Mouse (Mus musculus): Measurements from ENCODE around the gene Exosc5.

Exosc5 gene

GRCm38 (mm10) chr7:25702350-25702749 is 43.4 kb downstream of the Exosc5 start:
- in situ Hi-C loops (cut with MboI, MseI) = loop anchor here (5.0 to 25.0 kb wide), 3 partner anchors 35 to 1485 kb away; partner anchors contain the start of genes BC024978 (in 1 of the 2), Gm21983 (in 1 of the 2), Mia (in 1 of the 2) and Rab4b (in 1 of the 2)

GRCm38 (mm10) chr7:25703793-25704494 is 45.0 kb downstream of the Exosc5 start:
- in situ Hi-C loops (cut with MboI, MseI) = loop anchor here (5.0 to 25.0 kb wide), 3 partner anchors 33 to 1483 kb away; partner anchors contain the start of genes BC024978 (in 1 of the 2), Gm21983 (in 1 of the 2), Mia (in 1 of the 2) and Rab4b (in 1 of the 2)

DNA sequence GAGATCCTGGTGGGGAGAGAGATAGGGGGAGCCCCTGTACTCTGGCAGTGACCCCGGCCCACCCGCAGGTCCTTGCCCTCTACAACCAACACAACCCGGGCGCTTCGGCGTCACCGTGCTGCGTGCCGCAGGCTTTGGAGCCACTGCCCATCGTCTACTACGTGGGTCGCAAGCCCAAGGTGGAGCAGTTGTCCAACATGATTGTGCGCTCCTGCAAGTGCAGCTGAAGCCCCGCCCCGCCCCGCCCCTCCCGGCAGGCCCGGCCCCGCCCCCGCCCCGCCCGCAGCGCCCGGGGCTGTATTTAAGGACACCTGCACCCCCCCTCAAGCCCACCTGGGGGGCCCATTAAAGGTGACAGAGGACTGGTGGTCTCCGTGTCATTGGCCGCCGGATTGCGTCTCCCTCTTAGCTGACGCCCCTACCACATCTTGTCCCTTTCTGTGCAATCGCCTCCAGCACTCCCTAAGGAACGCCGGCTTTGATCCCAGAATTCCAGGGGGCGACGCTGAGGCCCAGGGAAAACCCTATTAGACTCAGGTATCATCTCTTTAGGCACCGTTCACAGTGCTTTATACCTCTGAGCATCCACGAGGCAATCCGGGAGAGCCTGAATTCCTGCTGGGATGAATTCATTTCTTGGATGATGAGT is 45.9 kb downstream of the Exosc5 start:
- in situ Hi-C loops (cut with MboI, MseI) = loop anchor here (5.0 to 25.0 kb wide), 3 partner anchors 32 to 1482 kb away; partner anchors contain the start of genes BC024978 (in 1 of the 2), Gm21983 (in 1 of the 2), Mia (in 1 of the 2) and Rab4b (in 1 of the 2)

- in situ Hi-C loops (cut with MboI, MseI) = loop anchor here in 1 of 2 experiments (25.0 kb wide), 1 partner anchor 1481 kb away; the partner anchor contains the start of genes BC024978, Gm21983, Mia and Rab4b
Observed at GRCm38 (mm10) chr7:25705801-25706251, 46.9 kb downstream of the Exosc5 start.

- in situ Hi-C loops (cut with MboI, MseI) = loop anchor here in 1 of 2 experiments (25.0 kb wide), 1 partner anchor 1481 kb away; the partner anchor contains the start of genes BC024978, Gm21983, Mia and Rab4b
Observed at GRCm38 (mm10) chr7:25706578-25707170, 47.7 kb downstream of the Exosc5 start.

- in situ Hi-C loops (cut with MboI, MseI) = loop anchor here in 1 of 2 experiments (25.0 kb wide), 1 partner anchor 1480 kb away; the partner anchor contains the start of genes BC024978, Gm21983, Mia and Rab4b
Observed at GRCm38 (mm10) chr7:25707581-25708292, 48.8 kb downstream of the Exosc5 start.

GRCm38 (mm10) chr7:25709961-25710360 is 51.0 kb downstream of the Exosc5 start:
- in situ Hi-C loops (cut with MboI, MseI) = loop anchor here in 1 of 2 experiments (25.0 kb wide), 1 partner anchor 1477 kb away; the partner anchor contains the start of genes BC024978, Gm21983, Mia and Rab4b

DNA sequence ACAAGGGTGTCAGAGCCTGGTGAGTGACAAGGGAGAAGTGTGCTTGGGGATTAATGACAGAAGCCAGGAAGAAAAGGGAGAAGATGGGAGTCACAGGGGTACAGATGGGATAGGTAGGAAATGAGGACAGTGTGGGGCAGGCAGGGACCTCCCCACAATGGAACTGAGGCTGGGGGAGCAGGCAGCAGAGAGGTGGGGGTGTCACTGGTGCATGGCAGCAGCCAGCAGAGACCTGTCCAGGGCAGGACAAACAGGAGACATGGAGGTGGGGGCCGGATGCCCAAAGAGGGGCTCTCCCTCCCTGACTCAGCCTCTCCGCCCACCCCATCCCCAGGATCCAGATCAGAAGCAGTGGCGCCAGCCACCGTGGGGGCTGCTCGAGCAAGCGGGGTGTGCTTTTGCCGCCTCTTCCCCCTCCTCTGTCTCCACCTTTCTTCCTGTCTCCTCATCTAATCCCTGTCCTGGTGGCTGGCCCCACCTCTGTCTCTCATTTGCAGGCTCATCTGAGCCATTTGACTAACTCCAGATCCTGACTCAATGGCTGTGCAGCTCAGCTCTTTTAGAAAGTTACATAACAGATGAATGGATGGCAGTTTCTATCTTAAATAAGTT is 51.7 kb downstream of the Exosc5 start:
- in situ Hi-C loops (cut with MboI, MseI) = loop anchor here in 1 of 2 experiments (25.0 kb wide), 1 partner anchor 1477 kb away; the partner anchor contains the start of genes BC024978, Gm21983, Mia and Rab4b

GRCm38 (mm10) chr7:25711165-25711564 is 52.2 kb downstream of the Exosc5 start:
- in situ Hi-C loops (cut with MboI, MseI) = loop anchor here in 1 of 2 experiments (25.0 kb wide), 1 partner anchor 1476 kb away; the partner anchor contains the start of genes BC024978, Gm21983, Mia and Rab4b

GRCm38 (mm10) chr7:25711731-25712197 is 52.8 kb downstream of the Exosc5 start:
- in situ Hi-C loops (cut with MboI, MseI) = loop anchor here in 1 of 2 experiments (25.0 kb wide), 1 partner anchor 1476 kb away; the partner anchor contains the start of genes BC024978, Gm21983, Mia and Rab4b

GRCm38 (mm10) chr7:25712801-25713200 is 53.8 kb downstream of the Exosc5 start:
- in situ Hi-C loops (cut with MboI, MseI) = loop anchor here in 1 of 2 experiments (25.0 kb wide), 1 partner anchor 1474 kb away; the partner anchor contains the start of genes BC024978, Gm21983, Mia and Rab4b

- in situ Hi-C loops (cut with MboI, MseI) = loop anchor here in 1 of 2 experiments (25.0 kb wide), 1 partner anchor 1473 kb away; the partner anchor contains the start of genes BC024978, Gm21983, Mia and Rab4b
Observed at GRCm38 (mm10) chr7:25714581-25714980, 55.6 kb downstream of the Exosc5 start.

DNA sequence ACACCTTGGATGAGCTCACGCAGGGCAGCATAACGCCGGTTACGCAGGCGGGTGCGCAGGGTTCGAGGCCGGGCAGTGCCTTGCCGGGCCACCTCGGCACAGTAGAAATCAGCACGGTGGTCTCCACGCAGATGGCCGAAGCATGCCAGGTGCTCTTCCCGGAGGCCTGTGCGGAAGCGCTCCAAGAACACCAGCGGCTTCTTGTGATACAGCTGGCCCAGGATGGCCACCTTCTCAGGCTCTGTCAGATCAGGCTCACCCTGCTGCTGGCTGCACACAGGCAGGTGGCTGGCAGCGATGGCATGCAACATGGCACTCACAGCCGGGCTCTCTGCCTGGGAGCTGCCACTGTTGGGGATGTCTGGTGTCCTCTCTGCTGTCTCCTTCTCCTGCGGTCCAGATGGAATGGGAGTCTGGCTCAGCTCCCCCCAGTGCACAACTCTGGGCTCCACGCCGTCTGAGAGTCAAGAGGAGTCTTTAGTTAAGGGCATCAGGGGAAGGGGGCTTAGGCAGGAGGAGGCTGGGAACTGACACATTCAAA is 56.8 kb downstream of the Exosc5 start:
- in situ Hi-C loops (cut with MboI, MseI) = loop anchor here in 1 of 2 experiments (25.0 kb wide), 1 partner anchor 1472 kb away; the partner anchor contains the start of genes BC024978, Gm21983, Mia and Rab4b

DNA sequence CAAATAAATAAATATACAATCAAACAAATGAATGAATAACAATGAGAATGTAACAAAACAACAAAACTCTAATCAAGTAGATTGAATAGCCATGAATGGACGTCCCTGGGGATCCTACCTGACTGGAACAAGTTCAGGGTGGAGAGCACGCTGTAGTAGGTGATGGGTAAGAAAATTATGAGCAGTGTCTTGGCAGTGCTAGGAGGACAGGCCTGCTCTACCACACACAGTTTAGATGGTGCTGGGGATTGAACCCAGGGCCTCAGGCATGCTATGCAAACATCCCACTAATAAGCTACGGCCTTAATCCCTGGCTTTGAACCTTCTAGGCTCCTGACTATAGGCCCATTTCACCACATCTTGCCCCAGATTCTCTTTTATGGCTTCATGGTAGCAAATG is 58.5 kb downstream of the Exosc5 start:
- in situ Hi-C loops (cut with MboI, MseI) = loop anchor here in 1 of 2 experiments (25.0 kb wide), 1 partner anchor 1470 kb away; the partner anchor contains the start of genes BC024978, Gm21983, Mia and Rab4b

DNA sequence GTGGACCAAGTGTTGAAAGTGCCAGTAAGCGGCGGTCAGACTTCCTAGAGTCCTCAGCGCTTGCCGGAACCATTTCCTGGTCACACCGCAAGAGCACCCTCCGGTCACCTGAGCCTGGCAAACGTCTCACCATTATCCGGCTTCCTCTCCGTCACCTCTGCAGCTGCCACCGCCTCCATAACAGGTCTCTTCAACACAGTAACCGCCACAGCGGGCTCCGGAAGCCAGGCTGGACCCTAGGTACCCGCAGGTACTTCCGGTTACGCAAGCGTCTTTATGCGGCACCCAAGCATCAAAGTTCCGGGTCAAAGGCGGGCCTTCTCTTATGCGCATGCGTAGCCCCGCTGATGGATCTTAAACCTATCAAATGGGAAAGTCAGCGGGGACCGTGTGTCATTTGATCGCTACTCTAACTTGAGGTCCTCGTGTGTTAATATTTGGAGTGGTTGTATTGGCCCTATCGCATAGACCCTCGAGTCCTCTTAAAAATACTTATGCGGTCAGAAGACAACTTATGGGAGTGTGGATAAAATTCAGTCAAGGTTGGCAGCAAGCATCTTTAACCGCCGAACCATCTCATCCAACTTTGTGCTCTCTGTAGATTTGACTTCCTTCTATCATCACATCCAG is 59.9 kb downstream of the Exosc5 start, which contains the start of gene Ccdc97:
TSS of gene Ccdc97 (minus strand) at position 301 of the 630 bp plus-strand sequence.
- in situ Hi-C loops (cut with MboI, MseI) = loop anchor here in 1 of 2 experiments (25.0 kb wide), 1 partner anchor 1468 kb away; the partner anchor contains the start of genes BC024978, Gm21983, Mia and Rab4b

- in situ Hi-C loops (cut with MboI, MseI) = loop anchor here in 1 of 2 experiments (25.0 kb wide), 1 partner anchor 1467 kb away; the partner anchor contains the start of genes BC024978, Gm21983, Mia and Rab4b
Observed at GRCm38 (mm10) chr7:25719761-25720610, 61.0 kb downstream of the Exosc5 start.

DNA sequence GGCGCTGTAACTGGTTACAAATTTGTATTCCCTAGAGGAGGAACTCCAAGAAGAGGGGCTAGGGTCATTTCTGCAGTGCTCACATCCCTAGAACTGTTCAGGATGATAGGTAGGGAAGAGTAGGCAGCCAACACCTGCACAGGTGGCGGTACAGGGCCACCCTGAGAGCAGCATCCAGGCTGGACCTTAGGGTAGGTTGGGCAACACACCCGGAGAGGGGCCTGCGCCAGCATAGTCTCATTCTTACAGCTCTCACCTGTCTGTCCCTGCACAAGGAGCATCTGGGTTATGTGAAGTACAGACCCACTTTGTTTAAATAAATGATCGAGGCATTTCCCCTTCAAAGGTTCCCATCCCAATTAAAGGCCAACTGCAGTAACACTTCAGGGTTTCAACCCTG is 61.8 kb downstream of the Exosc5 start:
- in situ Hi-C loops (cut with MboI, MseI) = loop anchor here in 1 of 2 experiments (25.0 kb wide), 1 partner anchor 1467 kb away; the partner anchor contains the start of genes BC024978, Gm21983, Mia and Rab4b

All from T-helper 17 cell (primary cell).